Mouse (Mus musculus) adipose tissue, adult 10 weeks (tissue): ENCODE results near the gene Mcoln3. TPM values are rescaled to one million over a fixed set of nuclear protein-coding genes. Genes with fewer than 3 reads are reported as not detected.

Experiments used
- polyA plus RNA-seq: library from polyadenylated mRNA; stranded (reverse); fragments of 350-450 nt; fragmentation: Illumina TruSeq; extraction: RNeasy Lipid Tissue Mini Kit (QIAGEN cat#74804); gene quantifications from one replicate; pipeline ENCODE4 v1.2.3, GENCODE M21; 2014; ENCODE audit warnings: low read depth, low replicate concordance

Gene Mcoln3
- 11.8 TPM for polyA plus RNA-seq

GRCm38 (mm10) chr3:146117258-146117996, at the start of gene Mcoln3:
Gene Mcoln3, plus strand, starts transcription at chr3:146117450.

GRCm38 (mm10) chr3:146107921-146108571, 9.2 kb upstream of the Mcoln3 start, which contains the start of gene Wdr63:
Gene Wdr63, minus strand, starts transcription at chr3:146108130.

GRCm38 (mm10) chr3:146149156-146150057, 32.2 kb downstream of the Mcoln3 start, which contains the start of gene Mcoln2:
Gene Mcoln2, plus strand, starts transcription at chr3:146149833.

Other genes starting within 250 kb of the Mcoln3 start
- gene Bcl10, start 194.6 kb upstream of the Mcoln3 start, polyA plus RNA-seq: 23.9 TPM
- gene 2410004B18Rik, start 179.4 kb upstream of the Mcoln3 start, polyA plus RNA-seq: 19.8 TPM
- gene Syde2, start 129.6 kb upstream of the Mcoln3 start, polyA plus RNA-seq: 6.8 TPM
- 3.7 TPM for gene Wdr63, start 9.3 kb upstream of the Mcoln3 start, polyA plus RNA-seq
- gene Mcoln2, start 32.4 kb downstream of the Mcoln3 start, polyA plus RNA-seq: 0.66 TPM
- 0.82 TPM for gene Lpar3, start 103.5 kb downstream of the Mcoln3 start, polyA plus RNA-seq